Mouse (Mus musculus): ENCODE results near the gene B3gat3.
A peak's percentile ranks its signal among the peaks of the same experiment; 100 is the strongest.
"Not testable (repeated sequence)": the region's sequence is repeated elsewhere in the genome, so short reads cannot be mapped to it uniquely, and the experiment has no call there.

B3gat3 gene

DNA sequence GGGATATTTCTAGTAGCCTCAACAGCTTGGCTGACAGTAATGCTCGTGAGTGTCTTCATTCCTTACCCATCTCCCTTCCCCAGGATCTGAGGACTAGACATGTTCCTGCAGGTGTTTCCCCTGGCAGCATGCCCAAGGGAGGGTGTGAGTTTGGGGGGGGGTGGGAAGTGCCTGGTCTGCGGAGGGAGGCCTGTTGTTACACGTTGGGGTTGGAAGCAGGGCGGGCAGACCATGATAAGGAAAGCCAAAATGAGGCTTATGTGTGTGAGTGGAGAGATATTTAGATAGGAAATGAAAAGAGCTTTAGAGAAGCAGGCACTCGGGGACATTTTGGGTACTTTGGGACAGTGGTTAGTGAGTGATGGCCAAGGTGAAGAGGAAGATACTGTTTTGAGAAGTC is 23.9 kb downstream of the B3gat3 start:
- peak; percentile 84 for DNase-seq

DNA sequence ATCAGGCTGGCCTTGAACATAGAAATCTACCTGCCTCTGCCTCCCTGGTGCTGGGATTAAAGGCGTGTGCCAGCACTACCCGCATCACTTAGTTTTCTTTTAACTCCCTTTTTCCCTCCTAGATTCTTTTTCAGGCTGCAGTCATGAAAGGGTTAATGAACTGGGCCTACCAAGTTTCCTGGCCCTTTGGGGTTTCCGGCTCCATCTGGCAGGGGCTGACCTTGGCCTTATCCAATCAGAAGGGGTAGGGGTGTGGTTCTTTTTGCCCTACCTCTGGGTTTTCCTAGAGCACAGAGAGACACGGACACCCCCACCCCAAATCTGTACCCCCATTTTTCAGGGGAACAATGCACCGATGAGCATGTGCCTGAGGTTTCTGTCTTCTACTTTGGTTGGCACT is 24.6 kb downstream of the B3gat3 start:
- peak; percentile 80 for DNase-seq

DNA sequence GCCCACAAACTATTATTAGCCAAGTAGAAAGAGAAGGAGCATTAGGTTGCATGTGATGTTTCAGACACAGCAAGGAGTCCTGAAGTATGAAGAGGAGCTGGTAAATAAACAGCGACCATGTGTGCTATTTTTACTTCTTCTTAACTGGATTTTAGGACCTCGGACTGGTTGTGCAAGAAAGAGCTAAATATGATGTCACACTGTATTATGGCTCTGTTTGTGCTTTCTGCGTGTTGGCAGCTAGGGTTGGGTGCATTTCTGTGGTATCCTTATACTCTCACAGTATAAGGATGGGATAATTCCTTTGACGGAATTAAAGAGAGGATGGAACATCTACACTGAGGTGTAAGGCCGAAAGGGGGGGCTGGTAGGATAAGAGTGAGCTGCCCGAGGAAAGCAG is 25.1 kb downstream of the B3gat3 start:
- no peak for DNase-seq

DNA sequence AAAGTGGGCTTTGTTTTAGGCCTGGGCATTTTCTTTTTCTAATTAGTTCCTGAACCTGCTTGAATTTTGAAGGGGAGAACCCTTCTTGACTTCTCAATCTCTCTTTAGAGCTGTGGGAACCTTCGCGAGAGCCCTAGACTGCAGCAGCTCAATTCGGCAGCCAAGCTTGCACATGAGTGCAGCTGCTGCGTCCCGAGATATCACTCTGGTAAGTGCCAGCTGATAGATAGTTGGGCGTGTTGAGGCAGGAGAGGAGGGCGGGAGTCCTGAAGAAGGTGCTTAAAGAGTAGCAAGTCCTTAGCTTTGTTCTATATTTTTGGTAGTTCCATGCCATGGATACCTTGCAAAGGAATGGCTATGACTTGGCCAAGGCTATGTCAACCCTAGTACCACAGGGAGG is 26.8 kb downstream of the B3gat3 start:
- DNase-seq: peak; percentile 67

DNA sequence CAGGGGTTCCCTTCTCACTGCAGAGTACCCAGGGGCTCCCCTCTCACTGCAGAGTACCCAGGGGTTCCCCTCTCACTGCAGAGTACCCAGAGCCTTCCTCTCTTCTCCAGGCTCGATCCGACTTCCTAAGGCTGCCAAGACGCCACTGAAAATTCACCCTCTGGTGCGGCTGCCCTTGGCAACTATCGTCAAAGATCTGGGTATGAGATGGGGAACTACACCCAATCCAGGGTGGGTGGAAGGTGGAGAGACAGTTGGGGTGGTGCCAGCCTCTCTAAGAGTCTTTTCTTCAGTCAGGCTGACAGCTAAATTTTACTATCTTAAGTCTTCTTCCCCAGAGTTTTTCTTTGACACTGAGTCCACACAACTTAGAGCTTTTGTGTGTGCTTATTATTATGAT is 30.0 kb downstream of the B3gat3 start:
- no peak for DNase-seq

DNA sequence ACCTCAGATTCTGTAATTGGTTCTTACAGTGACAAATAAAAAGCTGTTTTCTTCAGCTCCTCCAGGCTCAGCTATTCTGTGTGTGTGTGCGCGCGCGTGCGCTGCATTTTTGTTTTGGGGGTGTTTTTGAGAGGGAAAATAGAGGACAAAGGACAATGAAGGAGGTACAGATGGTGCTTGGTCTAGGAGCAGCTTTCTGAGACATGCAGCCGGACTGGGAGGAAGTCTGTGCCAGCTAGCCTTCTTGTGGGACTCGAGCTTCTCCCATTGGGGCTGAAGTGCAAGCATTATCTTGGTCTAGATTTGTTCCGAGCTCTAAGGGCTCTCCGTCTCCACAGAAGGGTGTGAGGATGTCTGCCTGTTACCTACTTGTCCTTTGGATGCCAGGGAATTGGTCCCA is 32.1 kb downstream of the B3gat3 start:
- no peak for DNase-seq

DNA sequence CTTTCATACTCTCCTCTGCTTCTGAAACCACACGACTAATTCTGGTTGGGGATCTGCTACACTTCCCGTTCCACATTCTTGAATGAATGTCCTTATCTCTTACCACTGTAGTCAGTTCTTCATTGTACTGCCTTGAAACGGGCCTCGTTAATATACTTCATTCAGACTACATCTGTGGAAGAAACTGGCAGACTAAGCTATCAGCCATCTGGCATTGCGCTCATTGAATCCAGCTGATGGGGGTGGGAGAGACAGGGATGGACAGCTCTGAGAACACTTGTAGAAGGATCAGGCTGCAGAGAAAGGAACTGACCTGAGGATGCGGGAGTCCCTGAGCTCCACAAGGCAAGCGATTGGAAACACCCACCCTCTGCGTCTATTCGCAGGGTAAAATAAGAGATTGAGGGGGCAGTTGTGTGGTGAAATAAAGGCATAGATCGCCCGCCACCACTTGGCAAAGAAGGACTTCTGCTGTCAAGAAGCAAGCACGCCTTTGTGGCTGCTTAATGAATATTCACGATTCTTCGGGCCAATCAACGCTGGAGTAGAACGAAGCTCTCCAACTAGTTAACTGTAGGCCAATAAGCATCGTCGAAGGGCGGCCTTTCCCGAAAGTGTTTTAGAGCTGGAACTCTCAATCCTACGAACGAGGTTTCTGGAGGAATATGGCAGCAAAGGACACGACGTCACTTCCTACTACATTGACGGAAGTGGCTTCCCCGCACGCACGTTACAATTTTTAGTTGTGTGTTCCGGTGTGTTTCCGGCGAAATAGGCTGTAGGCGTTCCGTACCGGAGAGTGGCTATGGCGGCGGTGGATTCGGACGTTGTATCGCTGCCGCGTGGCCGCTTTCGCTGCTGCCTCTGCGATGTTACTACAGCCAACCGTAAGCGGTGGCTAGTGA is 33.2 kb downstream of the B3gat3 start, which contains the start of gene Tut1:
TSS of gene Tut1 (plus strand) at position 713 of the 905 bp plus-strand sequence.
- peak; percentile 87 for DNase-seq

DNA sequence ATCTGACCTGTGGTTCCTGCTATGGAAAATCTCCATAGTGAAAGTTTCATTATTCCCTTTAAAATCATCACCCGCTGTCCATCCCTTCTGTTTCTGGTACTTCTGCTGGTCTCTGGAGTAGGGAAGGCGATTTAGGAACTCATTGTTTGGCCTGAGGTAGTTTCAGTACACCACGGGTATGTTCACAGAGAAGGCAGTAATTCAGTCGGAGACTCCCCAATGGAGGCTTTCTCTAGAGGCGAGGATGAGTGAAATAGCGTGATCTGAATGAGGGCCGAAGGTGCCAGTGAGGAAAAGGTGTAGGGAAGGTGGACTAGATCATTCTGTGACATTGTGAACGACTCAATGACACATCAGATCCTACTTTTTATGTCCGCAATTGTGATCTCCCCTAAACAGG is 34.0 kb downstream of the B3gat3 start:
- no peak for DNase-seq

DNA sequence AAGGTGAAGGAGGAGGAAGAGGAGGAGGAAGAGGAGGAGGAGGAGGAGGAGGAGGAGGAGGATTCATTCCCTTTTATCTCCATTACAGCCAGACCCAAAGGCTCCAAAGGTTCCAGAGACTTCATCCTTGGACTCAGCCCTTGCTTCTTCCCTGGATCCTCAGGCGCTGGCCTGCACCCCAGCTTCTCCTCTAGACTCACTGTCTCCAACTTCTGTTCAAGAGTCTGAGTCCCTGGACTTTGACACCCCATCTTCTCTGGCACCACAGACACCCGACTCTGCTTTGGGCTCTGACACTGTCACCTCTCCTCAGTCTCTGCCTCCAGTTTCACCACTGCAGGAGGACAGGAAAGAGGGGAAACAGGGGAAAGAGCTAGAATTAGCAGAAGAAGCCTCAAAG is 42.1 kb downstream of the B3gat3 start:
- DNase-seq: no peak

DNA sequence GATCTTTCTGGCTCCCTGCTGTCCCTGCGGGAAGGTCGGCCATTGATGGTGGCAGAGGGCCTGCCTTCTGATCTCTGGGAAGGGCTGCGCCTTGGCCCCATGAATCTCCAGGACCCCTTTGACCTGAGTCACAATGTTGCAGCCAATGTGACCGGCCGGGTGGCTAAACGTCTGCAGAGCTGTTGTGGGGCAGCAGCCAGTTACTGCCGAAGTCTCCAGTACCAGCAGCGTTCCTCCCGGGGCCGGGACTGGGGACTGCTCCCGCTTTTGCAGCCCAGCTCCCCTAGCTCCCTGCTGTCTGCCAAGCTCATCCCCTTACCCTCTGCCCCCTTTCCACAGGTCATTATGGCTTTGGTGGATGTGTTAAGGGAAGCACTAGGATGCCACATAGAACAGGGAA is 44.9 kb downstream of the B3gat3 start:
- no peak for DNase-seq

DNA sequence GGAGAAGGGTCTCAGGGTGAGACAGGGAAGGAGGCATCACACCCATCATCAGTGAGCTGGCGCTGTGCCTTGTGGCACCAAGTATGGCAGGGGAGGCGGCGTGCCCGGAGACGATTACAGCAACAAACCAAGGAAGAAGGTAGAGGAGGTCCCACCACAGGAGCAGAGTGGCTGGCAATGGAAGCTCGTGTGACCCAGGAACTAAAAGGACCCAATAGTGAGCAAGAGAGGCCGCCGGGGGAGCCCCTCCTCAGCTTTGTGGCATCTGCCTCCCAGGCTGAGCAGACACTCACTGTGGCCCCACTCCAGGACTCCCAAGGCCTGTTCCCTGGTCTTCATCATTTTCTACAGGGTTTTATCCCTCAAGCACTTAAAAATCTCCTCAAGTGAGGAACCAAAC is 45.6 kb downstream of the B3gat3 start:
- DNase-seq: no peak

DNA sequence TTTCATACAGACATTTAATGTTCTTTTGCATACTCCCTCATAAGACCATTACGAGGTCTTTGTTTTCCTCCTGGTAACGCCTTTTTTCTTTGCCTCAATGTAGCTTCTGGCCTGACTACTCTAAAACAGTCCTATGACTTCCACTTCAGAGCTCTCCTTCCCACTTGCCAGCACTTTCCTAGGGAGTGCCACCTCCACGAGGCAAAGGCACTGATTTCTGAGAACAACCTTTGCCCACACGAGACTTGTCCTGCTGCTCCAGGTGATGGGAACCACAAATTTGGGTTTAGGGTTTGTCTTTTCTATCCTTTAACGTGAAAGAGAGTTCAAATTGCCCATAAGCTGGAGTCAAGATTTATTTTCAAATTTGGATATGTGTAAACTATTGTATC is 46.0 kb downstream of the B3gat3 start:
- DNase-seq: no peak

DNA sequence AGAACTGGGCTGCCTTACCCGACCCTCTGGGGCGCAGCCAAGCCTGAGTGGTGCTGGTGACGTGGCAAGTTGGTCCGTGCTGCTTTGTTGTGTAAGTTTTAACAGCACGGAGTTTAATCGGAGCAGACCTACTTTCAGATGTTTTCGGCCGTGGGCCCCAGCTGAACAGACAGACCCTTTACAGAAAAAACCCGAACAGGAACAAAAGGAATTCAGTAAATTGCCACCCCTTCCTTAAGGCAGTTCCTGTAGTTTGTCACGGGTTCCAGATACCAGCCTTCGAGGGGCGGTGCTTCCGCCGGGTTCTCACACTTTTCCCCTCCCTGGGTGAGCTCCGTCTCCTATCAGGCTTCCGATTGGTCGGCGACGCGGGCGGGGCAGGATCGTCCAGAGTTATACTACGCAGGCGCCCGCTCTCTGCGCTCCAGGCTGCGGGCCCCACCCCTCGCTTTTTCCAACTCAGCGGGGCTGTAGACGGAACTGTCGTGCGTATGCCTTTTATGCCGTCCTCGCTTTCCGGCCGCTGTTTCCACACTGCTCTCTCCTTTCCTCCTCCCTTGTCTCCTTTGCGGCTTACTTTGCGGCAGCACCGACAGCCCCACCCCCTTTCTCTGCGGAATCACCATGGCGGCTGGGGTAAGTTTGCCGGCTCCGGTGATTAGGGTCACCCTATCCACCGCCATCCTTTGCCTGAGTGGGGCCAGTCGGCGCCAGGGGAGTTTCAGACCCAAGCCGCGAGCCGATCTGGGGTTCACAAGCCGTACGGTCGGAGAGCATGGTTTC is 46.6 kb downstream of the B3gat3 start, which contains the start of gene Eef1g:
TSS of gene Eef1g (plus strand) at position 452 of the 783 bp plus-strand sequence.
- DNase-seq: peak; percentile 99

DNA sequence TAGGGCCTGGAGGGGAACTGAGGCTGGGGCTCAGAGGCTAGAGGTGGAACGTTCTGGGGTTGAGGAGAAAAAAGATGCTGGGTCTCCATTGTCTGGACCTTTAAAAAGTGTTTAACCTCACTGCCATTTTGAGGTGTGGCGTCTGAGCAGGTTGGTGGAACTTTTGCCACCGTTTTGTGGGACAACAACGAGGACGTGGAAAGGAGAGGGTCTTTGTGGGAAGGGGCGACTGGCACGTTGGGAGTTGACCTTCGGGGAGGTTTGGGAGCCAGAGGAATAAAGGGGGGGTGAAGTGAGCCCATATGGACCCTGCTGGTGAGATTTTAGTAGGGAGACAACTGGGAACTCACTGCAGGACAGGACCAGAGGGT is 47.2 kb downstream of the B3gat3 start:
- DNase-seq: no peak

DNA sequence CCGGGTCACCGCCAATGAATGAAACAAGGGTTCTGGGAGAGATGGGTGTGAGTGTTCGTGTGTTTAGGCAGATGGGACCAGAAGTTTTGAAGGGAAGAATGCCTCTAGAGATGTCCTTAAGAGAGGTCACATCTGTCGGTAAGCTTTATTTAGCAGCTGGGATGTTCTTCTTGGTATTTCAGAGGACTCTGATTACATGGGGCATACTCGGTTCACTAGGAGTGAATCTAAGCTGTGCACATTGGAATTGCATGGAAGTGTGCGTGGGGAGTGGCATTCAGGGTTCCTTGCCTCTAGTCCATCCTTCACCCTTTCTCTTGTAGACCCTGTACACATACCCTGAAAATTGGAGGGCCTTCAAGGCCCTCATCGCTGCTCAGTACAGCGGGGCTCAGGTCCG is 47.7 kb downstream of the B3gat3 start:
- DNase-seq: no peak

DNA sequence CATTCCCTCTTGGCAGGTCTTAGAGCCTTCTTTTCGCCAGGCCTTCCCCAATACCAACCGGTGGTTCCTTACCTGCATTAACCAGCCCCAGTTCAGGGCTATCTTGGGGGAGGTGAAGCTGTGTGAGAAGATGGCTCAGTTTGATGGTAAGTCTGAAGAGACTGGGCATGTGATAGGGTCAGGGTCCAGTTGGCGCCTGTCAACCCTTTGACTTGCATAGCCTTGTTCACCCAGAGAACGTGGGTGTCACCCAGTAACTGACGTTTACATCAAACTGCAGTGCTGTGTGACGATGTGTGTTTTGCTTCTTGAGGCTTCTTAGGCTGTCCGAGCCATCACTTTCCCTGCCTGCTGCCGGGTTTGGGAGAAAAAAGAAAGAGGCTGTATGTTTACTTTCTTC is 52.3 kb downstream of the B3gat3 start:
- not testable (repeated sequence) for DNase-seq

DNA sequence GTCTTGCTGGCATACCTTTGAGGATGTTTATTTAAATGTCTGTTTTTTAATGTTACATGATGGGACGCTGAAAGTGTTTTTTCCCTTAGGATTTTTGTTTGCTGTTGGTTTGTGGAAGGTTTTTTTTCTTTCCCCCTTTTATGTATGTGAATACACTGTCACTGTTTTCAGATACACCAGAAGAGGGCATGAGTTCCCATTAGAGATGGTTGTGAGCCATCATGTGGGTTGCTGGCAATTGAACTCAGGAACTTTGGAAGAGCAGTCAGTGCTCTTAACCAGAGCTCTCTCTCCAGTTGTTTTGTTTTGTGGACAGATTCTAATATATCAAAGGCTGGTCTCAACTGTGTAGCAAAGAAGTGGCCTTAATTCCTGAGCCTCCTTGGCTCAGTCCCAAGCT is 54.5 kb downstream of the B3gat3 start:
- DNase-seq: no peak

DNA sequence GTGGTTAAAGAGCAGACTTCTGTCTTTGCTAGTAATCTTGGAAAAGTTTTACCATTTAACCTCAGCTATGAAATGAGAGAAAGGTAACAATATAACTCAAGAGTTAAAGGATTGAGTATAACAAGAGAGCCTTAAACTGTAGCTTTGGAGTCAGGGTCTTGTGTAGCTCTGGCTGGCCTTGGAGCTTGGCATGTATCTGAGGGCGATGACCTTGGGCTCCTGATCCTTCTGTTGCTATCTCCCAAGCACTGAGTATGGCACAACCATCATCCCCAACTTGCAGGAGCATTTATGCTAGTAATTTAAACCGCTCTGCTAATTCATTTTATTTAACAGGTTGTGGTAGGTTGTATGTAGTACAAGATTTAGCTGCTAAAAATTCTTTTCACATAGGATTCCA is 55.3 kb downstream of the B3gat3 start:
- no peak for DNase-seq

DNA sequence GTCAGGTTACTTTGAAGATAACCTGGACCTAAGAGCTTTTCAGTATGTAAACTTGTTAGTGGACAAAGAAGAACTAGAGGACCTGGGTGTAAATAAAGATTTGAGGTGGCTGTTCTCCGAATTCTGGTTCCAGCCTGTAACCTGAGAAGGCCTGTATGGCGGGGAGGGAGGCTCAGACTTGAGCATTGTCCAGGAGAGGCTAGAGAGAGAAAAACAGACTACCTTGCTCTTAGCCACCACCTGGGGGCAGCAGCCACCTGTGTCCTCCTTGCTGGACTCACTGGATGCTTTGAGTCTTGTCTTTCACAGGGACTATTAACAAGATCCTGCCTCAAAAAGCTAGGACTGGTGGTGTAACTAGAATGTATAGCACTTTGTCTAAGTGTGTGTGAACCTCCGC is 56.4 kb downstream of the B3gat3 start:
- peak; percentile 48 for DNase-seq

Data from liver (tissue).